Mouse (Mus musculus) adrenal gland, postnatal 4 days (tissue): ENCODE measurements around the gene Fbxl17. TPM values are rescaled to one million over a fixed set of nuclear protein-coding genes. Genes with fewer than 3 reads are reported as not detected.

ENCODE experiments used
- DNase-seq, 2 experiments: peaks; one replicate each; pipeline ENCODE4 v3.0.0; 2021 to 2022; ENCODE audit warnings: low spot score in 2 of 2, mixed read lengths in 2 of 2
- long read RNA-seq, 2 experiments: library from polyadenylated mRNA; stranded (forward); transcript quantifications; one replicate each; pipeline ENCODE4 v2.0.0; 2021
- total RNA-seq, 2 experiments: library from RNA; stranded (reverse); gene quantifications; 2 replicates each; pipeline ENCODE4 v1.2.3; 2021

Gene Fbxl17
- 10 to 100 TPM; 40.3 to 44.5 TPM for total RNA-seq
- long read RNA-seq, experiment 1, full-length matches to known transcripts, result 67 of 74 reads
- long read RNA-seq, experiment 1, partial matches to known transcripts, result 3 of 74 reads
- long read RNA-seq, experiment 1, other reads (novel, unspliced or antisense), result 4 of 74 reads
- long read RNA-seq, experiment 2, full-length matches to known transcripts, result 152 of 171 reads
- long read RNA-seq, experiment 2, partial matches to known transcripts, result 5 of 171 reads
- long read RNA-seq, experiment 2, other reads (novel, unspliced or antisense), result 14 of 171 reads

DNA sequence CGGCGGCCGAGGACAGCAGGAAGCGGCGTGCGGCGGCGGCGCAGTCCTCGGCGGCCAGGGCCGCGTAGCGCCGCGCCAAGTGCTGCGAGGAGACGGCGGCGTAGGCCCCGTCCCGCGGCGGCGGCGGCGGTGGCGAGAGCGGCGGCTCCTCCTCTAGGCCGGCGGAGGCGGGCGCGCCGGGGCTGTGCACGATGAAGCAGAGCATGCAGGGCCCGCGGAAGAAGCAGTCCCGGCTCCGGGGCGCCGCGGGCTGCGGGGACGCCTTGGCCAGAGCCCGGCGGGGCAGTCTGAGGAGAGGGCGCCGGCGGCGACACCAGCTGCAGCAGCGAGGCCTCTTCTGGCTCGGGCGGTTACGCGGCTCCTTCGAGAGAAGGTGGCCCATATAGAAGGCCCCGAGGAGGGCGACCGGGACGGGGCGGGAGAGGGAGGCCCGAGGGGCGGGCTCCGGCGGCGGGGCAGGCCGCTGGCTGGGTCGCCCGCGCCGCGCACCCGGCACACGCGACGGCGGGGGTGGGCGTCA, at the start of gene Fbxl17:
Gene Fbxl17 (minus strand): TSS at position 382 of the 520 bp plus-strand sequence.
- DNase-seq, result peak; percentile 27 to 39

DNA sequence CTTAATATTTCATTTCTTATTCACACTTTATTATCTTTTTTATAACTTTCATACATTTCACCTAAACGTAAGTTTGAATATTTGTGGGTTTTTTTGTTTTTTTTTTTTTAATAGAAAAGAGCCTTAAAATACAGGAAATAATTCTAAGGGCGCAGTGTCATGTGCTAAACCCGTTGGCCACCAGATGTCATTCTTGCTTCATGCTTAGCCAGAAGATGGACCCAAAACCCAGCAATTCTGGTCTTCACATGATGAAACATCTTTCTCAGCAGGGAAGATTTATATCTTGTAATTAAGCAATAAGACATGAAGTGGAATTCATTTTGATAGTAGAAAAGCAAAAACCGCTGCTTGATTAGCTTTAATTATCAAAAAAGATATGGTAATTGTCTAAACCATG, 47.6 kb upstream of the Fbxl17 start:
- DNase-seq, result no peak

DNA sequence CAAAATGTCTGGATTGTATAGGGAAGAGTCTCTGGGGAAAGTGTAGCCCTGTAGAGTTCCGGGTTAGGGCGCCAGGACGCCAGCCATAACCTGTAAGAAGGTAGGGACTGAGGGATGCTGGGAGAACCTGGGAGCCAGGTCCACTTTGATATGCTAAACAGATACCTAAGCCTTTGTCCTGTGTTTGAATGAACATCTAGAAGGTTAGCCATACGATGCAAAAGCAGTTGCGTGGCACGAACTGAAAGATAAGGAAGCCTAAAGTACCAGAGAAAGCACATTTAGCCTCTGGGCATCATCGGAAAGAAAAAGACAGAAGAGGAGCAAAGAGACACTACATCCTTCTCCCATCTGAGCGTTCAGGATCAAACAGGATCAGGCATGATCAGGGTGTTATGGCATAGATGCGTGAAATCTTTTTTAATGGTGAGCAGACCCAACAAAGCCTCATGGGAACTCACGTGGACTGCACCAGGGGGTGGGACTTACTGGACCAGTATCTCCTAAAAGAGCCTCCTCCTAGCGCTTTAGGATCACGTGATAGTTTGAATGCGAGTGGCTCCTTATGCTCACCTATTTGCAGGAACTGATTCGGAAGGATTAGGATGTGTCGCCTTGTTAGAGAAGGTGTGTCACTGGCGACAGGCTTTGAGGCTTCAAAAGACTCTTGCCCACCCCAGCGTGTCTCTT, 34.9 kb upstream of the Fbxl17 start:
- DNase-seq, result no peak

DNA sequence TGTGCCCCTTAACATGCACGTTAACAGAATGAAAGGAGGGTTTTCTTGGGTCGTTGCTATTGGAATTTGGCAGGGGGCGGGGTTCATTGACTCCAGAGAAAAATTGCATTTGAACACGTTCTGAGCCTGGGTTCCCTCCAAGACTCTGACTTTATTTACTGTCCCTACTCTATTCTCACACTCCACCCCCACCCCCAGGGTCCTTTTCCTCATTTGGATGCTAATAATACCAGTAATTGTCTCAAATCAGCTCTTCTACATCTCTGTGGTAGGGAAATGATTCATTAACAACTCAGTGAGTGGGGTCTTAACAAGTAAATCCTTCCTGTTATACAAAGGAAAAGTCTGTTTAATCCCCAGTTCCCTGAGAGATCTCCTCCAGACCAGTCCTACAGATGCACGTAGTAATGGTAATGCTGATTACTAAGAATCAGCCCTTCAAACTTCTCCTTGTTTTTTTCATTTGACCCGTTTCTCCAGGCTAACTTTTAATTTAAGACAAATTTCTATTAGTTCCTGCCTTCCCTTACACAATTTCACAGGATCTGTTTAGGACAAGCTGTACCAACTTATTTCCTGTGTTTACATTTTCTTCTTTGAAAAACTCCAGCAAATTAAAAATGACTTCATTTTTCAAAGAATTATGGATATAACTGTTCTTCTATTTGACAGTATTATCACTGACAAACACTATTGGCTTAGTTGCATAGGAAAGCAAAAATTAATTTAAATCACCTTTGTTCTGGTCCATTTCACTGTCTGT, 33.4 kb upstream of the Fbxl17 start:
- DNase-seq, result no peak

DNA sequence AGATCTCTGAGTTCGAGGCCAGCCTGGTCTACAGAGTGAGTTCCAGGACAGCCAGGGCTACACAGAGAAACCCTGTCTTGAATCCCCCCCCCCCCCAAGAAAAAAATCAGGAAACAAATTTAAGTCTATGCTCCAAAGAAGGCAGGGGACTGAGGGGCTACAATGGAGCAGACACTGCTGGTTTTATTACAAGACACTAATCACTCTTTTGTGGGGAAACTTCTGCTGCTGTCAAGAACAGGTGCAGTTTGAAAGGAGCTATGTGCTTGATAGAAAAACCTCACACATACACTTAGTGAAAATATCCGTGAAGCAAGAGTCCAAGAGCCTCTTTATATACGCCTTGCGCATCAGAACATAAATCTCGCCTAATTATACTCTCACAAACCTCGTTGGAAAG, 29.7 kb upstream of the Fbxl17 start:
- DNase-seq, result no peak

DNA sequence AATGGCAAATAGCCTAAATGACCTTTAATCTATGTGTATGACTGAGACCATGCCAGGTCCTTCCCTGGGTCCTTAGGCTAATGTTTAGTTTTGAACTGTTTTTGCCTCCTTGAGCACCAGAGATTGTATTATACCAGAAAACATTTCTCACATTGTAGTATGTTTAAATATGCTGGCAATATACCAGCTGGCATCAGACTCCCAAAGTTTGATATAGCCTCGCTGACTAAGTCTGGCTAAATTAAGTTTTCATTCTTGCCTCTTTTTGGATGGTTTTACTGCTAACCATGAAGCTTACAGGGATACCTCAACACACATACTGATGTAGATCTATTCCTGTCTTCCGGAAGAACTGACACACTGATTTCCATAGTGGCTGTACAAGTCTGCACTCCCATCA, 20.9 kb upstream of the Fbxl17 start:
- no peak for DNase-seq

DNA sequence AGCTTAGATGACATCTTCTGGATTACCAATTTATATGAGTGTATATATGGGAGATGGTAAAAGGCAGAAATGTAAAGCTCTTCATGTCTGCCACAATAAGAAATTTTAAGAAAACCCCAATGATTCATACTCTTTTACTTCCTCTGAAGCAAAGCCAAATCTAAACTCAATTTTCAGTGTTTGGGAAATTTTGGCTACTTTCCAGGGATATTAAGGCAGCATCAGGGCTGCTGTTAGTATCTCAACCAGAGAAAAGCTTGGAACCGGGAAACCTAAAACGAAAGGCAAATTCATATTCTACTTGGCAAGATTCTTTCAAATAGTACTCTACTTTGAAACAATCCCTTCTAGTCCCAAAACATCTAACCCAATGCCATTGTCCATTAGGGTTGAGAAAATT, 10.6 kb upstream of the Fbxl17 start:
- DNase-seq, result no peak

DNA sequence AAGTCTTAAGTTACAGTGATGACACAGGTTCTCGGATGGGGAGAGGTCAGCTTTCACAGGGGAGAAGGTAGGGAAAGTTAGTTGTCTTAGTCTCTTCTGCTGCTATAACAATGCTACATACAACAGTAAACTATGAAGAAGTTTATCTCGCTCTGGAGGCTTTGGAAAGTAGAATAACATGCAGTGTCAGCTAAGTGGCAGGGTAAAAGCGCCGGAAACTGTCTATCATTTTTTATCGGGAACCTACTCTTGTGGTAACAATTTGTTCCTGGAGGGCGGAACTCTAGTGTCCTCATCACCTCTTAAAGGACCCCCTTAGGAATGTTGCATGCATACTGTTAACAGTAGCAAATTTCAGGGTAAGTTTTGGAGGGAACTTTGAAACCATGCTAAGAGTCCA, 1.3 kb upstream of the Fbxl17 start:
- DNase-seq, result no peak

DNA sequence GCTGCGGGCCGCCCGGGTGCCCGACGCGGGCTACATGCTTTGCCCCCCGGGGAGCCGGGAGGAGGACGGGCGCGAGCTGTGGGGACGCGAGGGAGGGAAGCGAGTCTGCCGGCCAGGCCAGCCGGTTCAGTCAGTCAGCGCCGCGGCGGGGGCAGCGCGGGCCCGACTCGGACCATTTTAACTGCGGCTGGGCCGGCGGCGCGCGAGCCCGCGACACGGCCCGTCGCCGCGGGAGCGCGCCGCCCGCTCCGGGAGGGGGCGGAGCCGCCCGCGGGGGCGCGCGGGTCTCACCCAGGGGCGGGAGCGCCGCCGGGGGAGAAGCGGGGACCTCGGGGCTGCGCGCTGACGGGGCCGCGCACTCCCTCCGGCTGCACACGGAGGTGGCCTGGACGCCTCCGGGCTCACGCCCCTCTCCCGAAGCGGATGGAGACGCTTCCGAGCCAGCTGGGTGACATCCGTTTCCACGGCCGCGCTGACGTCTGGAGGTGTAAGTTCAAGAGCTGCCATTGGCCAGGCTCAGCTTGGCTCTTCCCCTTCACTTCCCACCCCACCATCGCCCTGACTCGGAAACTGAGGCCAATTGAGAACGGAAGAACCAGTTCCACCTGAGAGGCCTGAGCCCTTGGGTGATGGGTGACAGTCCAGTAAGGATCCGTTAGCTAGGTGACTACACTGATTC, 478 bp upstream of the Fbxl17 start:
- peak; percentile 63 to 64 for DNase-seq

DNA sequence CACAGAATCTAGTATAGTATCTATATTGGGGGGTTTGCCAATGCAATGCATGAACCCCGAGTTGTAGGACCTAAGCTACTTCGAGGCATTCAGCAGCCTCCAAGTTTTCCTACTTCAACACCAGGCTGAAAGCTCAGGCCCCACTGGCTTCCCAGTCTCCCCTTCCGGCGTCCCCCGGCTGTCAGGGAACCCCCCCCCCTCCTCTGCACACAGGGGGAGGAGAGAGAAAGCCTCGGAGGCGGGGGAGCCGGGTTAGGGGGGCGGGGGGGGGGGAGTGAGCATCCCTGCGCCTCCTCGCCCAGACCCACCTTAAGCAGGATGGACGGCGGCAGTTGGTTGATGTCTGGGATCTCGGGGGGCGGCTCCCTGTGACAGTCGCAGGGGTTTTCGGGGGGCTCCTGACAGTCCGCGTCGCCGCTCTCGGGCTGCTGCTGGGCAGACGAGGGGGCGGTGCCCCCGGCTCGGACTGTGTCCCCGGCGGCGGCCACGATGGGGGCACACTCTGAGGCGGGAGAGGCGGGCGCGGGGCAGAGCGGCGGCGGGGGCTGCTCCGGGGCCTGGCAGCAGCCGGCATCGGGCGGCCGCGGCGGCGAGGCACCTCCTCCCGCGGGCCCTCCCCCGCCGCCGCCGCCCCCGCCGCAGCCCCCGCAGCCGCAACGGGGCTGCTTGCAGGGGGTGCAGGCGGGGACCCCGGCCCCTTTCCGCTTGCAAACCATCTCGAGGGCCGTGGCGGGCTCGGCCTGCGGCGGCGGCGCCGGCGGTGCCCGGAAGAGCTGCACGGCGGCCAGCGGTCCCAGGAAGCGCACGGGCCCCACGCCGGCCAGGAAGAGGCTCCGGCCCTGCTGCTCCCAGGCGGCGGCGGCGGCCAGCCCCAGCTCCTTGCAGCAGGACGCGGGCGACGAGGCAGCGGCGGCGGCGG, 841 bp downstream of the Fbxl17 start:
- DNase-seq, result peak; percentile 32 to 36

DNA sequence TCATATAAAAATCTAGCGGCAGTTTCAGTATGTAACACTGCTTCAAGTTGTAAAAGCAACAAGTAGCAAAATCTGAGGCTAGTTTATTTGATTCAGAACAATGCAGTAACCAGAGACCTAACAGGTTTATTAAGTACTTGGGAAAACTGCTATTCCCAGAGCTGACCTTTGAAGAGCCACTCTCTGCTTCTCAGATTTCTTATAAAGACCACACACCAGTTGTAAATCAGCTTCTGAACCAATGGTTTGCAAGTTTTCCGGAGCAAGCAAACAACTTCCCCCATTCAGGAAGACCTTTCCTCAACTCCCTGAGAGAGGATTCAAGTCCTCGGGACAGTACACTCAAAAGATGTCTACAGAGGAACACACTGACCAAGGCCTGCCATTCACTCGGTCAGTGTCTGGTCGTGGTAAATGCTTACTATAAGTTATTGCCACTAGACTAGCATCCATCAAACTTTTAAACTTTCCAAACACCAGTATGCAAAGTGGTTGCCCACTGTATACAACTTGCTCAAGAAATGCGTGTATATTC, 1.6 kb downstream of the Fbxl17 start:
- no peak for DNase-seq

DNA sequence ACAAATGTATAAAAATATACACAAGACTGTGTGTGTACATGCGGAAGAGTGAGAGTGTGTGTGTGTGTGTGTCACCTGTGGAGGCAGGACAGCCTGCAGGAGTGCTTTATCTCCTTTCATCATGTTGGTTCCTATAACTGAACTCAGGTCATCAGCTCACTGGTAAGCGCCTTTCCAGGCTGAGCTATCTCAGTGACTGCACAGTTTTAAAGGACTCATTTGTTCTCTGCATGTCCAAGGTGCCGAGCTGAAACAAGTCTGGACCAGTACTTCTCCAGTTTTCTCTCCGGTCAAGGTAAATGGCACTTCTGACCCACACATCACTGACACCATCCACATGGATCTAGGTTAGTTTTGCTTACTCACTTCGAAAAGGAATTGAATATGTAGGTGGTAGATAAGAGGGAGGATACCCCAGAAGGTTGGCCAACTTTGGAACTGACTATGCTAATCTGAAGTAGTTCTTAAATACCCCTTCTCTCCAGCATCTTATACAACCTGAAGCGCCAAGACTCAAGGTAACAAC, 2.5 kb downstream of the Fbxl17 start:
- no peak for DNase-seq

DNA sequence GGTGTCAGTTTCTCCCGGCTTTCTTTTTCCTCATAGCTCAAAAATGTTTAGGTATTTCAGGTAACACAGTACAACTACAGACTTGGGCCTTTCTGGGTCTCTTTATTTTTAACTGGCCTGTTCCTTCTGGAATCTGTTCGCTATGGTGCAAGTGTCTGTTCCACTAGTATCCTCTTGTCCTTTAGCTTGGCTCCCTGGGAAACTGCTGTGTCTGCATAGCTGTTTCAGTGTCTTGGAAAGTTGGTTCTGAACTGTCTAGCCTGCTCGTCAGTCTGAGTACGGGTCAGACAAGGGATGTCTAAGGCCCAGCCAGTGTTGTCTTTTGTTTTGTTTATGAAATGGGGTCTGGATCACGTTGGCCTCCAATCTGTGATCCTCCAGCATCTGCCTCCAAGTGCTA, 3.7 kb downstream of the Fbxl17 start:
- no peak for DNase-seq

DNA sequence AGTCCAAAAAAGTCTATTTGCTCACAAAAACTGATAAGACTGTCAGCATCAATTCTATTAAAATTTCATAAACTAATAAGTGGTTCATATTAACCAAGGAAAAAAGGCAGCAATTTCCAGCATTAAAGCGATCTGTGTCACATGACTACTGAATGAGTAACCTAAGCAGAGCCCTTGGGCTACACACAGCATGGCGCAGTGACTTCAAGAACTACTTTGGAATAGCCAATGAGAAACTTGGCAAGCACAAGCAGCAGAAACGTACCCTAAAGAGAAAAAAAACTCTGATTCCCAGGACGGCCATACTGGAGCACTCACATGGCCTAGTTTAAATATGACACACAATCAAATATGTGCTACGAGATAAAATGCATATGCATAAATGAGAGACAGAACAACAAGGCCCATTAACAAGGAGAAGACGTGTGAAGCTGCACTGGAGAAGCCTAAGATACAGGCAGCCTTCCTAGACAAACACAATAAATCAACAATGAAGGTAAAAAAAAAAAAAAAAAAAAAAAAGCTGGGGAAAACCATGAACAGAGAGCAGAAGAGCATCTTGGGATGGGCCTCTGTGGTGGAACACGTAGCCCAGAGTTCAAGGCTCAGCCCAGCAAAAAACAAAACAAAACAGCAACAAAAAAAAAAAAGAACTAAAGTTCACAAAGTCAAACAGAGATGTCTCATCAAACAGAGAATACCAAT, 5.8 kb downstream of the Fbxl17 start:
- no peak for DNase-seq

DNA sequence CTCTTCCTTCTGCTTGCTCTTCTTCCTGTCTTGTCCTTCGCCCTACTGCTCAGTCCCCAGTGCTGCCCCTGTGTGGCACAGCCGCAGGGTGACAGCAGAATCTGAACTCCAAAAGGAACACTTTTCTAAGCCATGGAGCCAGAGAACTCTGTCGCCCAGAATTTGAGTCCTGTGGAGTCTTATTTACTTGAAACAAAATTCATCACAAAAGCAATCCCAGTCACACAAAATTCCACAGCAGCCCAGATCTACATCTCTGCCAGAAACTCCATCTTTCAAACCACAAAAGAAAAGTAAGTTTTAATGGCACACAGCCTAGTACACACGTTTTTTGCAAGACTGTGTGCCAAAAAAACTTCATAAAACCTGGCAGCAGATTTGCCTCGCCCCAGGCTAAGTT, 6.5 kb downstream of the Fbxl17 start:
- DNase-seq, result peak in 1 of 2 experiments; percentile 20

DNA sequence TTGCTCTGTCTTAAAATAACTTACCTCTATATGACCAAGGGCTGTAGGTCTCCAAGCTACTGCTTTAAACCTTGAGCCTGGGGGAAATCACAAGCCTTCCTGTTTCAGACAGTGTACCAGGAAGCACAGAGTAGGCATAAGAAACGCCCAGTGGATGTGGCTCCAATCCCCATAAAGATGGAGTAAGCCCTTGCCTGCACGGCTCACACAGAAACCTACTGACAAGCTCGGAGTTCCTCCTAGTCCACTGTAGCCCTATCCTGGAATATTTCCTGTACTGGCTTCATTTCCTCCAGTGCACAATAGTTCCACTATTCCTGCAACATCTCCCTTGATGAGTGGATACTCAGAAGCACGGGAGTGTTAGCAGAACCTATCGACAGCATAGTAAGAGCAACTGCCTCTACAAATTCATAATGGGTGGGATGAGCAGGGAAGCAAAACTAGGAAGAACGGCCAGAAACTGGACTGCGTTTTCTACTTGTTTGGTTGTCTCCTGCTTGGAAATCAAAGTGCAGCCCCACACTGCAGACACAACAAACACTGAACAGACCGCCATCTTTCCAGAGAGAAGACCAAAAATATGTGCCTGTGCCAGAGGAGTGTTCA, 7.0 kb downstream of the Fbxl17 start:
- no peak for DNase-seq

DNA sequence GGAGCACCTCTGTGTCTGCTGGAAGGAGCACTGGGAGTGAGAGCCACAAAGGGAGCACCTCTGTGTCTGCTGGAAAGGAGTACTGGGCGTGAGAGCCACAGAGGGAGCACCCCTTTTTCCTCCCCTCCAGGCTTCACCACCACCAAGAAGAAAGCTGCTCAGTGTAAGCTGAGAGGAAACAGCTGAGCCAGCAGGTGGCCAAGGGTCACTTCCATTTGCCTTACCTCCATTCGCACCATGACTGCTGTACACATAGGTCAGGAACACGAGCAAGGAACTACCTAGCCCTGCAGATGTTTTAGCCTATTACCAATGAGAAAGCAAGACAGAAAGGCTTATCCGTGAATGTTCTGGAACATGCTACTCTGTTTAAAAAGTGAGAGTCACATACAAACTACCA, 10.3 kb downstream of the Fbxl17 start:
- DNase-seq, result no peak

DNA sequence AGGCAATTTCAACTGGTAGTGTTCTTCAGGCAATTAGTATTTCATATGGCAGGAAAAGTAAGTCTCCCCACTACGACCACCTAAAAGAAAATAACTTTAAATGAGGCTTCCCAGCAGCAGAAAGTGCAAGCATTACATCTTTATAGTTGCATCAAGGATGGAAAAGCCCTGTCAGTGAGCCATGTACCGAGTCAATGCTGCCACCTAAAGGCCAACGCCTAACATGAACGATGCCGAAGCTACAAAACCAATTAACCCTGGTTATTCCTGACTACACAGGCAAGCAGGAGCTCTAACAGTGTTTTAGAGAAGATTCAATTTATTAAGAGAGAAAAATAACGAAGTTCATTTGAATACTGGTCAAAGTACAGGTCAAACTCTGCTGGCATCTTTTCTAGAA, 32.0 kb downstream of the Fbxl17 start:
- peak in 1 of 2 experiments; percentile 22 for DNase-seq

DNA sequence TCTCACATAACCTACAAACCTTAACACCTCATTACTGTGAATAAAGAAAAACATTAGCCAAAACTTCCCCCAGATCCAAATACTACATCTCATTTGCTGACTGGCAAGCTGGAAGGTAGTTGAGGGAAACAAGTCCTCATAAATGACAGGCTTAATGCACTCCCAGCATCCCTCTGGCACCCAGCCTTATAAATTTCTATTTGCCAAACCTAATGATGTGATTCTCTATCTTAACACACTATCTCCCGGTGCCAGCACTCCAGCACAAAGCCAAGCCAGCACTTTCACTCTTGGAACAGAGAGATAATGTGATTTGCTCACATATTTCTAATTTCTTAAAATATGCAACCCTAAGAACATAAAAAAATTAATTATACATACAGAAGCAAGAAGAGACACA, 34.6 kb downstream of the Fbxl17 start:
- no peak for DNase-seq
